Mouse (Mus musculus): ENCODE measurements around the gene Bmpr1b.

DNA sequence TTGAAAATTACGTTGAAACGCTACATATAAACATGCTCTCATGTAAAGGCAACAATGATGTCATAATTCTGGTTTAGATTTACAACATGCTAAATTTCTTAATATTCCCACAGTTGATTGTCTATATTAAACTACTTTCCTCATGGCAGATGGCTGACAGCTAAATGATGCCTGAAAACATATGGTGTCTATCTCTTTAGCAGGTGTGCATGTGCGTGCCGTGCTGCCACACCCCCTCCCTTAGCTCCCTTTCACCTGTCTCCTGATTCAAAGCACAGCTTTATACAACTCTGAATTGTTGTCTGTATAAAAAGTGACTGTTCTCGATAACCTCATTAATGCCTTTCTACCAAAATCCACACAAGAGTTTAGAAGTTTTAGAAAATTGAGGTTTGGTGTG lies 229.0 kb downstream of the Bmpr1b start:
- TF ChIP-seq POLR2A (IDR thresholded peaks at IDR 0.05; ENCODE audit: borderline replicate concordance, extremely low read depth, low read depth, low read length) (no peak), CTCF (IDR thresholded peaks at IDR 0.05; ENCODE audit: insufficient read depth, low read length) (no peak)

Measured in lung, adult 2 months (tissue).